Mouse (Mus musculus) megakaryocyte, embryonic 14.5 days (primary cell): Measurements from ENCODE around the gene Gm29735. TPM values are rescaled to one million over a fixed set of nuclear protein-coding genes. Genes with fewer than 3 reads are reported as not detected.
"Not testable (repeated sequence)": the region's sequence is repeated elsewhere in the genome, so short reads cannot be mapped to it uniquely, and the experiment has no call there.

Experiments
- H3K27me3 ChIP-seq: replicated peaks from 2 replicates; pipeline ENCODE3; 2012; ENCODE audit warnings: inconsistent platforms
- H3K36me3 ChIP-seq: replicated peaks from 2 replicates; pipeline ENCODE3; 2012; ENCODE audit warnings: low read length, inconsistent platforms, mixed read lengths
- H3K4me1 ChIP-seq: 2 replicates; pipeline ENCODE4 v1.6.1; 2012; ENCODE audit warnings: inconsistent platforms
- H3K4me3 ChIP-seq: replicated peaks from 2 replicates; pipeline ENCODE3; 2012; ENCODE audit warnings: moderate library complexity, mild to moderate bottlenecking, inconsistent platforms
- H3K9me3 ChIP-seq: 2 replicates; pipeline ENCODE4 v1.6.1; 2012; ENCODE audit warnings: inconsistent platforms
- FLI1 ChIP-seq: IDR thresholded peaks from 2 replicates; pipeline ENCODE4 v1.6.1; 2012; ENCODE audit warnings: low read length, inconsistent platforms, mixed read lengths
- GATA1 ChIP-seq: IDR thresholded peaks from 3 replicates; pipeline ENCODE4 v1.6.1; 2012; ENCODE audit warnings: mixed read lengths, low read length, inconsistent platforms, borderline replicate concordance
- polyA plus RNA-seq: library from polyadenylated mRNA; stranded (reverse); fragments of >175 nt; gene quantifications from 2 replicates; pipeline ENCODE4 v1.2.3, GENCODE M21; 2012; ENCODE audit warnings: low replicate concordance; ENCODE audit not compliant: insufficient read depth

Gm29735 gene
- polyA plus RNA-seq, 1 experiment = not detected

DNA sequence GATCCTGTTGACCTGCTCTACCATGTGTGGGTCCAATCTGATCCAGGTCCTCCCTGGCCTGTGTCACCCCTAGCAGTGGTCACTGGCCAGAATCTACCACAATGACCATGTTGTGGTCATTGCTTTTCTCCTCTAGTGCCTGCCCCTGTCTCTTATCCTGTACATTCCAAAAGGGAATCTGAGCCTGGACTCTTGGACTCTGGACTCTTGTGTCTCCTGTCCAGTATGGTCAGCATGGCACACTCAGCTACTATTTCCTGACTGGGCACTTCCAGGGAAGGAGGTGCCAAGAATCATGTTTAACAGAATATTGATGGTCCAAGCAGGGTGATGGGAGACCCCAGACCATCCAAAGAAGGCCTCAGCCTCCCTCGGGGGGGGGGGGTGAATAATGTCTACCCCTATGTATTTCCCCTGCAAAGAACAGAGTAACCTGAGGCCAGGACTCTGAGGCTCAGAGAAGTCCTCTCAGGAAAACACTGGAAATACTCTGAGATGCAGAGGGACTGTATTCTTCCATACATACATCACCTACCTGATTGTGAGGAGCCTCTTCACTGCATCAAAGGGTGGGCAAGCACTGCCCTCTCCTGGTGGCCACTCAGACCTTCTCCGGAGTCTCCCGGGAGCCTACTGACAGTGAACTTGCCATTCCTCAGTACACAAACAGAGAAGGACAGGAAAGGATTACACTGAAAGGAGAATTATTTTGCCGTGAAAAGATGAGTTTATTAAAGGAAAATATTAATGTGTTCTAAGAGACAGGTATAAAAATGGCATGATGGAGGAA is 22.5 kb downstream of the Gm29735 start:
- no peak overlapping the region for H3K4me3 ChIP-seq
- H3K27me3 ChIP-seq = peaks cover 44% of the 10 kb centered on the region
- no peaks in the 10 kb centered on the region for H3K4me1 ChIP-seq
- no peak for TF ChIP-seq FLI1
- no peak for TF ChIP-seq GATA1
- H3K9me3 ChIP-seq = no peaks in the 10 kb centered on the region
- no peaks in the 10 kb centered on the region for H3K36me3 ChIP-seq

DNA sequence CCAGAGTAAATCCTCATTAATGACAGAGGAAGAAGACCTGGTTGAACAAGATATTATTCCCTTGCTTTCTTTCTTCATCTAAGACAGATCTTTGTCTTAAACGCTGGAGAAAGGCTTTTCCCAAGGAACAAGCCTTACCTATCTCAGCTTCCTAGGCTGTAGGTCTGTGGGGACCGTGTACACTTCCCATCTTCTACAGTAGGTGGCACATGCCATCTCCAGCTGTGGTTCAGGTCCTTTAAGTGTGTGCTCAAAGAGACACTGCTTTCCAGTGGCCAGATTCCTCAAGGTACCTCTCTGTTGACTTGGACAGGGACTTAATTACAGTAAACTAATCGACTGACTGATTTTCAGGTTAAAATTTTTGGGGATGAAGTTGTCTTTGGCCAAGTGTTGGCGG is 28.1 kb downstream of the Gm29735 start:
- TF ChIP-seq GATA1 (no peak), FLI1 (no peak)
- Histone ChIP-seq H3K4me3 (no peak overlapping the region), H3K27me3 (peaks cover 67% of the 10 kb centered on the region), H3K9me3 (no peaks in the 10 kb centered on the region), H3K36me3 (no peaks in the 10 kb centered on the region), H3K4me1 (no peaks in the 10 kb centered on the region)

DNA sequence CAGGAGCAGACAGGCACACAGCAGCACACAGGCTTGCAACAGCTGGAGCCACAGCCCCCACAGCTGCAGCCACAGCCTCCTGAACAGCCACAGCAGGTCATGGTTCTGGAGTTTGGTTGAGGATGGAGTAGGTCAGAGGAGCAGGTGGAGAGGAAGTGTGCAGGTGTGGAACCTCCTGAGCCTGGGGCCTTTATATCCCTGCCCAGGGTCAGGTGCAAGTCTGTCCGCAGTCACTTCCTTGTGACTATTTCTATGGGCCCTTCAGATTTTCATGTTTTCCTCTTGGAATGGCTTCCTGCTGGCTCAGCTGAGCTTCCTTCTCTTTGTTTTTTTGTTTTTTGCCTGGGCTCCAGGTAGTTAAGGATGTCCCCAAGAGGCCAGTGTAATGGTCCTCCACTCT is 36.3 kb downstream of the Gm29735 start, which contains the start of gene Gm45618:
TSS of gene Gm45618 (minus strand) at position 101 of the 400 bp plus-strand sequence.
- peaks cover 69% of the 10 kb centered on the region for H3K27me3 ChIP-seq
- not testable (repeated sequence) for H3K4me3 ChIP-seq, H3K36me3 ChIP-seq, H3K9me3 ChIP-seq, H3K4me1 ChIP-seq

DNA sequence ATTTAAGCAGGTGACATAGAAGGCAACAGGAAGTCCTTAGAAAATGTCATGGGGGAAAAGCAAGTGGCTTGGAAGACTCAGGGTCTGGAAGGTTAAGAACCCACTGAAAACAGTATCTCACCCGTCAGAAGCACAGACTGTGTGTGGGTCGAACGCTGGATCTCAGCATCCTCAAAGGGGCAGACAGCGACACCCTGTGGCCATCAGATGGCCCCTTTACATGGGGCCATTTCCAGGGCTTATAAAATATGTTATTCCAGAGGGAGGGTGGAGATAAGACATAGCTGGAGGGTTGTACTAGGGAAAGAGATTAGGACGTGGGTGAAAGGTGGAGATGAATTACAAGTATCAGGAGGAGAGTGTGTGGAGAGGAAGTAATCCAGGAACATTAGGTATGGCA is 37.3 kb downstream of the Gm29735 start:
- TF ChIP-seq FLI1 (no peak), GATA1 (no peak)
- Histone ChIP-seq H3K4me1 (no peaks in the 10 kb centered on the region), H3K36me3 (no peaks in the 10 kb centered on the region), H3K4me3 (no peak overlapping the region), H3K9me3 (no peaks in the 10 kb centered on the region), H3K27me3 (peaks cover 66% of the 10 kb centered on the region)

Other genes with a start within 250 kb of the Gm29735 start
- gene Tollip, start 238.6 kb downstream of the Gm29735 start, polyA plus RNA-seq = 31.0 and 40.1 TPM in 2 replicates
- not detected in 2 replicates for gene Brsk2, start 207.4 kb downstream of the Gm29735 start, polyA plus RNA-seq
- gene Mob2, start 96.0 kb downstream of the Gm29735 start, polyA plus RNA-seq = 69.4 and 73.5 TPM in 2 replicates
- gene Dusp8, start 61.3 kb downstream of the Gm29735 start, polyA plus RNA-seq = 0.07 and 3.6 TPM in 2 replicates
- gene Gm45618, start 36.4 kb downstream of the Gm29735 start, polyA plus RNA-seq = not detected in 2 replicates
- gene Gm39115, start 21.1 kb downstream of the Gm29735 start, polyA plus RNA-seq = not detected in 2 replicates
- not detected in 2 replicates for gene Gm45337, start 12.5 kb downstream of the Gm29735 start, polyA plus RNA-seq
- not detected in 2 replicates for gene Gm4553, start 8.6 kb upstream of the Gm29735 start, polyA plus RNA-seq
- not detected in 2 replicates for gene Krtap5-2, start 18.9 kb upstream of the Gm29735 start, polyA plus RNA-seq
- not detected in 2 replicates for gene Gm10153, start 33.3 kb upstream of the Gm29735 start, polyA plus RNA-seq
- gene Krtap5-3, start 44.3 kb upstream of the Gm29735 start, polyA plus RNA-seq = not detected in 2 replicates
- not detected in 2 replicates for gene Gm7579, start 54.7 kb upstream of the Gm29735 start, polyA plus RNA-seq
- gene Krtap5-5, start 72.9 kb upstream of the Gm29735 start, polyA plus RNA-seq = not detected in 2 replicates
- gene Gm40460, start 84.0 kb upstream of the Gm29735 start, polyA plus RNA-seq = not detected in 2 replicates
- not detected in 2 replicates for gene Gm2431, start 101.2 kb upstream of the Gm29735 start, polyA plus RNA-seq
- not detected in 2 replicates for gene Gm4559, start 117.2 kb upstream of the Gm29735 start, polyA plus RNA-seq
- not detected in 2 replicates for gene Krtap5-1, start 140.0 kb upstream of the Gm29735 start, polyA plus RNA-seq
- not detected in 2 replicates for gene Krtap5-4, start 146.4 kb upstream of the Gm29735 start, polyA plus RNA-seq
- 3.4 and 19.5 TPM in 2 replicates for gene Ifitm10, start 216.6 kb upstream of the Gm29735 start, polyA plus RNA-seq
- gene Gm49369, start 225.6 kb upstream of the Gm29735 start, polyA plus RNA-seq = 14.0 and 303 TPM in 2 replicates
- 432 and 816 TPM in 2 replicates for gene Ctsd, start 230.9 kb upstream of the Gm29735 start, polyA plus RNA-seq